In genomic region chr12:108414932-108415331, GRCm38 (mm10) we compare ENCODE assay signal across 23 mouse cellular contexts. TPM values are rescaled to one million over a fixed set of nuclear protein-coding genes. Genes with fewer than 3 reads are reported as not detected.
DNase-seq lines count a peak whose midpoint lies in the region; ATAC-seq and TF ChIP-seq lines count a peak whose summit lies in the region.
"Had no signal": no experiment of that assay in that cellular context is flagged by ENCODE, and none has a peak within 500 bp of the region (broad histone marks: within the 10 kb centered on the region; RNA-seq: fewer than 3 reads in every experiment).

No protein-coding gene starts in this region.

- 0 out of 2 replicates have a peak, but pooled peaks cover 10% of the 10 kb centered on the region for H3K4me1 ChIP-seq in hindbrain, postnatal 0 days (ENCODE audit: insufficient read depth, low read length)
- H3K4me1 ChIP-seq in hindbrain, embryonic 11.5 days (replicated peaks; ENCODE audit: control insufficient read depth, insufficient read depth, low read length): no peaks in the 10 kb centered on the region; the same call in 1 of the 2 replicates
- H3K4me1 ChIP-seq in midbrain, postnatal 0 days (ENCODE audit: insufficient read depth, low read length): no peaks in the 10 kb centered on the region
- peaks cover 16% of the 10 kb centered on the region for H3K4me1 ChIP-seq in midbrain, embryonic 10.5 days

- no peaks in the 10 kb centered on the region for H3K36me3 ChIP-seq in hindbrain, postnatal 0 days (ENCODE audit: insufficient read depth, low read length)
- H3K36me3 ChIP-seq in hindbrain, embryonic 11.5 days (ENCODE audit: control insufficient read depth, insufficient read depth, low read length): no peaks in the 10 kb centered on the region
- no peaks in the 10 kb centered on the region for H3K36me3 ChIP-seq in midbrain, postnatal 0 days (ENCODE audit: insufficient read depth, low read length)
- no peaks in the 10 kb centered on the region for H3K36me3 ChIP-seq in midbrain, embryonic 10.5 days
- H3K36me3 ChIP-seq: embryonic facial prominence, embryonic 13.5 days; embryonic facial prominence, embryonic 15.5 days; forebrain, embryonic 10.5 days; forebrain, embryonic 12.5 days had no signal

- H3K27me3 ChIP-seq in hindbrain, postnatal 0 days (ENCODE audit: insufficient read depth, low read length): no peaks in the 10 kb centered on the region
- H3K27me3 ChIP-seq in hindbrain, embryonic 11.5 days (ENCODE audit: control insufficient read depth, insufficient read depth, low read length): no peaks in the 10 kb centered on the region
- no peaks in the 10 kb centered on the region for H3K27me3 ChIP-seq in midbrain, postnatal 0 days (ENCODE audit: insufficient read depth, low read length)
- no peaks in the 10 kb centered on the region for H3K27me3 ChIP-seq in midbrain, embryonic 10.5 days (ENCODE audit: low read depth, poor library complexity, severe bottlenecking)
- H3K27me3 ChIP-seq: embryonic facial prominence, embryonic 13.5 days; embryonic facial prominence, embryonic 15.5 days; forebrain, embryonic 12.5 days had no signal

- peak; percentile 55 to 81 for DNase-seq in cerebellum, postnatal 14 days
- DNase-seq in cerebellum, adult 18-20 months: no peak
- DNase-seq in hindbrain, postnatal 0 days (ENCODE audit: low spot score): peak; percentile 36
- no peak for DNase-seq in hindbrain, embryonic 11.5 days (ENCODE audit: low spot score)
- DNase-seq in midbrain, postnatal 0 days (ENCODE audit: low spot score): peak; percentile 51
- DNase-seq in midbrain, embryonic 10.5 days (ENCODE audit: low spot score): no peak
- DNase-seq: adrenal gland, adult 2 months; adrenal gland, postnatal 10 days; adrenal gland, postnatal 25 days; cerebellum, adult 11 months; cerebellum, adult 8-10 months; cerebellum, adult 9-11 months; cerebellum, postnatal 36 days; embryo, embryonic 11 days had no signal

- no peak overlapping the region for H3K27ac ChIP-seq in hindbrain, postnatal 0 days
- H3K27ac ChIP-seq in hindbrain, embryonic 11.5 days (ENCODE audit: low read depth, low read length): no peak overlapping the region
- no peak overlapping the region for H3K27ac ChIP-seq in midbrain, postnatal 0 days (ENCODE audit: low read depth, low read length)
- no peak overlapping the region for H3K27ac ChIP-seq in midbrain, embryonic 10.5 days (replicated peaks)
- H3K27ac ChIP-seq: embryonic facial prominence, embryonic 13.5 days; embryonic facial prominence, embryonic 15.5 days; forebrain, embryonic 10.5 days; forebrain, embryonic 12.5 days had no signal

- WGBS in hindbrain, postnatal 0 days: 55% methylated on average over 9 of the region's 9 CpGs
- WGBS in hindbrain, embryonic 11.5 days: 92% methylated on average over 9 of the region's 9 CpGs
- WGBS in midbrain, postnatal 0 days: 76% methylated on average over 9 of the region's 9 CpGs
- 93% methylated on average over 9 of the region's 9 CpGs for WGBS in midbrain, embryonic 10.5 days

- no peaks in the 10 kb centered on the region for H3K9me3 ChIP-seq in hindbrain, postnatal 0 days (ENCODE audit: low read length)
- no peaks in the 10 kb centered on the region for H3K9me3 ChIP-seq in hindbrain, embryonic 11.5 days (ENCODE audit: control insufficient read depth, low read length)
- no peaks in the 10 kb centered on the region for H3K9me3 ChIP-seq in midbrain, postnatal 0 days (ENCODE audit: low read length)
- no peaks in the 10 kb centered on the region for H3K9me3 ChIP-seq in midbrain, embryonic 10.5 days (replicated peaks)
- H3K9me3 ChIP-seq: embryonic facial prominence, embryonic 13.5 days; embryonic facial prominence, embryonic 15.5 days; forebrain, embryonic 10.5 days; forebrain, embryonic 12.5 days had no signal

- H3K4me2 ChIP-seq in hindbrain, postnatal 0 days (ENCODE audit: low read depth, low read length): no peak overlapping the region
- H3K4me2 ChIP-seq in hindbrain, embryonic 11.5 days (replicated peaks; ENCODE audit: low read depth, low read length): no peak overlapping the region
- H3K4me2 ChIP-seq in midbrain, postnatal 0 days (ENCODE audit: low read depth, low read length, poor library complexity, severe bottlenecking): no peak overlapping the region
- H3K4me2 ChIP-seq: embryonic facial prominence, embryonic 13.5 days; embryonic facial prominence, embryonic 15.5 days; forebrain, embryonic 12.5 days had no signal

- ATAC-seq in hindbrain, postnatal 0 days: peak; percentile 66; the same call in 1 of the 2 replicates
- no peak for ATAC-seq in hindbrain, embryonic 11.5 days (ENCODE audit: low FRiP score)
- no peak for ATAC-seq in midbrain, postnatal 0 days (ENCODE audit: low FRiP score)
- ATAC-seq: forebrain, embryonic 14.5 days; forebrain, embryonic 16.5 days had no signal

- H3K4me3 ChIP-seq in hindbrain, postnatal 0 days (ENCODE audit: low read length): no peak overlapping the region
- H3K4me3 ChIP-seq in hindbrain, embryonic 11.5 days (ENCODE audit: low read depth, low read length): no peak overlapping the region
- no peak overlapping the region for H3K4me3 ChIP-seq in midbrain, postnatal 0 days (ENCODE audit: low read depth, low read length)
- no peak overlapping the region for H3K4me3 ChIP-seq in midbrain, embryonic 10.5 days
- H3K4me3 ChIP-seq: embryonic facial prominence, embryonic 13.5 days; embryonic facial prominence, embryonic 15.5 days; erythroblast, embryonic 14.5 days; forebrain, embryonic 10.5 days; forebrain, embryonic 12.5 days had no signal

- H3K9ac ChIP-seq in hindbrain, postnatal 0 days (replicated peaks; ENCODE audit: low read length): no peak overlapping the region
- H3K9ac ChIP-seq in hindbrain, embryonic 11.5 days (ENCODE audit: low read depth, low read length): no peak overlapping the region
- H3K9ac ChIP-seq in midbrain, postnatal 0 days (replicated peaks; ENCODE audit: low read length, poor library complexity, severe bottlenecking): no peak overlapping the region
- H3K9ac ChIP-seq: embryonic facial prominence, embryonic 13.5 days; embryonic facial prominence, embryonic 15.5 days; forebrain, embryonic 12.5 days had no signal

- no peak for TF ChIP-seq CTCF in hindbrain, postnatal 0 days (IDR thresholded peaks at IDR 0.05; ENCODE audit: low read depth)
- TF ChIP-seq CTCF in midbrain, postnatal 0 days (IDR thresholded peaks at IDR 0.05): no peak

RNA-seq across cellular contexts. Expression of gene Eml1, which starts 44.2 kb away (rescaled TPM):
- 45.8 and 55.2 TPM in 2 replicates for total RNA-seq in hindbrain, postnatal 0 days (2014; rRNA removed)
- 41.2 and 42.1 TPM in 2 replicates for polyA plus RNA-seq in hindbrain, postnatal 0 days (2015; fragmentation: Nextera tagmentation; extraction: Ambion mirVana)
- 91.3 and 107 TPM in 2 replicates for polyA plus RNA-seq in hindbrain, embryonic 11.5 days (2014; fragmentation: Nextera tagmentation; extraction: Ambion mirVana)
- total RNA-seq in midbrain, postnatal 0 days (2014; rRNA removed): 43.9 and 52.0 TPM in 2 replicates
- polyA plus RNA-seq in midbrain, postnatal 0 days (2015; fragmentation: Nextera tagmentation; extraction: Ambion mirVana): 34.0 and 37.4 TPM in 2 replicates
- 121 and 123 TPM in 2 replicates for polyA plus RNA-seq in midbrain, embryonic 10.5 days (2016; fragmentation: Nextera tagmentation; extraction: Ambion mirVana)
- total RNA-seq: common myeloid progenitor, adult 5-6 weeks; MEL had no signal

Comparison
In these comparisons a context has a peak if more than half of its experiments do, and no peak if none do; other contexts are left out.
1. DNase-seq: peak in cerebellum, postnatal 14 days (2 of 2), hindbrain, postnatal 0 days (single experiment) and midbrain, postnatal 0 days (single experiment); none in cerebellum, adult 18-20 months (0 of 2), hindbrain, embryonic 11.5 days (single experiment) and midbrain, embryonic 10.5 days (single experiment).